8 mouse cellular contexts compared by ENCODE assay signal in the genomic region with DNA sequence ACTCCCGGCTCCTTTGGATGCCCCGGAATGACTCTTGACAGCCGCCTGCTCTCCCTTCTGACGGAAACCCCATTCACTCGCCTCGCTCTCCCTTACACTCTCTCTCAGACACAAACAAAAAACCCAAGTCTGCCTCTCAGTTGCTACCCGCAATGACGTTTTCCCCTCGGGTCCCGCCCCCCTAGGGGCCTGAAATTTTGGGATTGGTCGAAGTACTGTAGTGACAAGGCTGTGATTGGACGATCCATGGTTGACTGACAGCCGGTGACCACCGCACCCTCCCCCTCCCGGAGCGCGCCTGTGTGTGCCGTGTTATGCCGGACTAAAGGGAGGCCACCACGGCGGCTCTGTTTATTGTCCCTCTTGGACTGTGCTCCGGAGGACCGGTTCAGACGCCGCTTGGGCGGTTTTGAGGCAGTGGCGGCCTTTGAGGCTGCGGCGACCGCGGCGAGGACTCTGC. TPM values are rescaled to one million over a fixed set of nuclear protein-coding genes. Genes with fewer than 3 reads are reported as not detected.
A peak's percentile ranks its signal among the peaks of the same experiment; 100 is the strongest.
DNase-seq lines count a peak whose midpoint lies in the region; ATAC-seq lines count a peak whose summit lies in the region.

A gene (plus strand): TSS at position 302 of the 460 bp plus-strand sequence.

- peak within 1 kb of the TSS; percentile 97 for H3K9ac ChIP-seq in hindbrain, embryonic 12.5 days

- H3K4me2 ChIP-seq in hindbrain, embryonic 12.5 days (replicated peaks), result peak within 1 kb of the TSS; percentile 82

- H3K27ac ChIP-seq in hindbrain, embryonic 12.5 days, result peak within 1 kb of the TSS; percentile 99

- peaks cover 17% of the 10 kb centered on the region for H3K4me1 ChIP-seq in hindbrain, embryonic 12.5 days

- H3K36me3 ChIP-seq in hindbrain, embryonic 12.5 days, result no peaks in the 10 kb centered on the region

- peak; percentile 97 for DNase-seq in NIH3T3 (ENCODE audit: low read depth)
- peak; percentile 99 for DNase-seq in cerebellum, postnatal 10 days
- DNase-seq in frontal cortex, postnatal 10 days (ENCODE audit: low spot score in 2 of 2), result peak; percentile 98 to 99
- DNase-seq in layer of hippocampus, postnatal 14 days (ENCODE audit: low spot score in 2 of 2), result peak; percentile 98 to 100
- peak; percentile 96 for DNase-seq in lung, postnatal 14 days
- peak; percentile 97 for DNase-seq in retina, adult 2 months (ENCODE audit: low read depth, low spot score)
- DNase-seq in thymus, postnatal 36 days, result peak; percentile 97 to 98

- no peaks in the 10 kb centered on the region for H3K27me3 ChIP-seq in hindbrain, embryonic 12.5 days

- peak; percentile 100 for ATAC-seq in hindbrain, embryonic 12.5 days (ENCODE audit: low FRiP score)

- no peaks in the 10 kb centered on the region for H3K9me3 ChIP-seq in hindbrain, embryonic 12.5 days (replicated peaks)

- WGBS in hindbrain, embryonic 12.5 days, result 0% methylated on average over 27 of the region's 32 CpGs

- H3K4me3 ChIP-seq in hindbrain, embryonic 12.5 days, result peak within 1 kb of the TSS; percentile 79

RNA-seq across cellular contexts. Expression of the gene that starts here (rescaled TPM):
- 176 and 181 TPM in 2 replicates for polyA plus RNA-seq in hindbrain, embryonic 12.5 days (2016; fragmentation: Nextera tagmentation; extraction: Ambion mirVana)
- 100 to 1,000 TPM; 108 to 127 TPM for total RNA-seq in layer of hippocampus, postnatal 14 days (2021)

Comparison
In these comparisons a context has a peak if more than half of its experiments do, and no peak if none do; other contexts are left out.
1. Peak in every context shown above with its lines: DNase-seq, ATAC-seq, H3K4me3 ChIP-seq and H3K27ac ChIP-seq.